ENCODE assay signal across 2 mouse cellular contexts in the genomic region with DNA sequence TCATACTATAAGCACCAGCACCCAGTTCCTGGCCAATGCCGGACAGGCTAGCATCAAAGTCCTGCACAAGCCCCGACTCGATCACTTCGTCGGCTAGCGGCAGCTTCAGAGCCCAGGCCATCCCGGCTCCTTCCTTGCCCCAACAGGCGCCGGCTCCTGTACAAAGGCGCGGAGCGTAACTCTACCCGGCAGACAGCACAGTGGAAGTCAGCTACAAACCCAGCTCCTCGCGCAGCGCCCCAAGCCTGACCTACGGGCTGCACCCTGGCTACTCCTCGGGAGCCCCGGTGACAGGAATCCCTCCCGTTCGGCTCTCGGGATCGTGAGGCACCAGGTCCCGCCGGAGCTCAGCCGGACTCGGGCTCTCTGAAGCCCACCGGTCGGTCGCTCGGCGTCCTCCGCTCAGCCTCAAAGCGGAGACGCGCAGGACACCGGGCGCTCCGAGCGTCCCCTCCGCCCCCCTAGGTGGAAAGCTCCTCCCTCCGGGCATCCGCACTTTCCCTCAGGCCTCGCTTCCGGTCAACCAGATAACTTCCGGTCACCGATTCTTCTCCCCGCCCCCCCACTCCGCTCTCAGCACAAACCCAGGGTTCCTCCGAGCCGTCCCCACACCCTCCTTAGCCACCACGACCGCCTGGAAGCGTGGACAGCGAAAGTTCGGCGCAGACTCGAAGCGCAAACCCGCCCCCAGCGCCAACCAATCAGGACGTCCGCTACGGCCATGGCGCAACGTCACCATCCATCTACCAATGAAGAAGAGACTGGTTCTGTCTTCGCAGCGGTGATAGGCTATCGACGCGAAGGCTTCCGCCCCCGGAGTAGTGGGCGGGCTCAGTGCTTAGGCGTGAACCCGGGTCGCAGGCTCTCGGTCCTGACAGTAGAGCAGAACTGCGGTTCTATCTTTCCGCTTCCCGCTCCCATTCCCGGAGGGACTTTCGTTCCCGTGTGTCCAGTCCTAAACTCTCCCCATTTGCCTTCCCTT.
A peak's percentile ranks its signal among the peaks of the same experiment; 100 is the strongest.
TF ChIP-seq lines count a peak whose summit lies in the region.

Gene Tfcp2, minus strand, starts transcription at position 683 of the 982 bp plus-strand sequence.

TF ChIP-seq in C2C12, 6 proteins besides CTCF, POLR2A, EP300 and RAD21 (continued from another document):
- TF ChIP-seq MYOD1 (IDR thresholded peaks at IDR 0.05; ENCODE audit: control insufficient read depth, insufficient read length, low read depth) (no peak), MAX (IDR thresholded peaks at IDR 0.05) (peak; percentile 97)

TF ChIP-seq in myocyte, 11 proteins besides CTCF, POLR2A, EP300 and RAD21 (continued from another document):
- no peak for TF ChIP-seq MYOD1 (IDR thresholded peaks at IDR 0.05; ENCODE audit: control insufficient read depth in 1 of 3, insufficient read length in 2 of 3, low read depth in 2 of 3)
